Mouse (Mus musculus): ENCODE results near the gene Lpgat1. TPM values are rescaled to one million over a fixed set of nuclear protein-coding genes. Genes with fewer than 3 reads are reported as not detected.

Lpgat1 gene
- polyA plus RNA-seq, 1 experiment from 2014 or later: 43.2 TPM

- DNase-seq: no peak
- Histone ChIP-seq H3K4me2 (no peak overlapping the region), H3K4me1 (ENCODE audit: insufficient read depth) (no peaks in the 10 kb centered on the region), H3K36me3 (ENCODE audit: insufficient read depth) (no peaks in the 10 kb centered on the region), H3K9ac (no peak overlapping the region), H3K4me3 (ENCODE audit: low read depth, low read length) (no peak overlapping the region), H3K9me3 (ENCODE audit: low read depth, low read length) (no peaks in the 10 kb centered on the region; the same call in 1 of the 2 replicates), H3K27ac (ENCODE audit: low read depth) (no peak overlapping the region), H3K27me3 (ENCODE audit: insufficient read depth, low read length) (no peaks in the 10 kb centered on the region)
- WGBS: 50% methylated on average over 5 of the region's 5 CpGs
- no peak for TF ChIP-seq CTCF (IDR thresholded peaks at IDR 0.05; ENCODE audit: low read depth)
- no peak for ATAC-seq (ENCODE audit: insufficient read depth)
Observed at GRCm38 (mm10) chr1:191804747-191805146, 87.1 kb downstream of the Lpgat1 start.

- no peaks in the 10 kb centered on the region; the same call in 1 of the 2 replicates for H3K9me3 ChIP-seq (ENCODE audit: low read depth, low read length)
- ATAC-seq (ENCODE audit: insufficient read depth) (no peak), DNase-seq (no peak)
- WGBS: 55% methylated on average over 6 of the region's 6 CpGs
- H3K4me2 ChIP-seq: no peak overlapping the region
- H3K9ac ChIP-seq: no peak overlapping the region
- H3K4me1 ChIP-seq (ENCODE audit: insufficient read depth): no peaks in the 10 kb centered on the region
- H3K36me3 ChIP-seq (ENCODE audit: insufficient read depth): no peaks in the 10 kb centered on the region
- no peak overlapping the region for H3K4me3 ChIP-seq (ENCODE audit: low read depth, low read length)
- H3K27me3 ChIP-seq (ENCODE audit: insufficient read depth, low read length): no peaks in the 10 kb centered on the region
- no peak for TF ChIP-seq CTCF (IDR thresholded peaks at IDR 0.05; ENCODE audit: low read depth)
- H3K27ac ChIP-seq (ENCODE audit: low read depth): no peak overlapping the region
Observed at GRCm38 (mm10) chr1:191805788-191806187, 88.2 kb downstream of the Lpgat1 start.

- Histone ChIP-seq H3K4me2 (no peak overlapping the region), H3K4me1 (ENCODE audit: insufficient read depth) (no peaks in the 10 kb centered on the region), H3K27me3 (ENCODE audit: insufficient read depth, low read length) (no peaks in the 10 kb centered on the region), H3K36me3 (ENCODE audit: insufficient read depth) (no peaks in the 10 kb centered on the region), H3K27ac (ENCODE audit: low read depth) (no peak overlapping the region), H3K9me3 (ENCODE audit: low read depth, low read length) (no peaks in the 10 kb centered on the region; the same call in 1 of the 2 replicates), H3K9ac (no peak overlapping the region), H3K4me3 (ENCODE audit: low read depth, low read length) (no peak overlapping the region)
- TF ChIP-seq CTCF (IDR thresholded peaks at IDR 0.05; ENCODE audit: low read depth): peak; percentile 47; the same call in 1 of the 2 replicates
- 90% methylated on average over 4 of the region's 4 CpGs for WGBS
- DNase-seq (no peak), ATAC-seq (ENCODE audit: insufficient read depth) (no peak)
Observed at GRCm38 (mm10) chr1:191806740-191807139, 89.1 kb downstream of the Lpgat1 start.

- Histone ChIP-seq H3K4me2 (no peak overlapping the region), H3K27me3 (ENCODE audit: insufficient read depth, low read length) (no peaks in the 10 kb centered on the region), H3K27ac (ENCODE audit: low read depth) (no peak overlapping the region), H3K36me3 (ENCODE audit: insufficient read depth) (no peaks in the 10 kb centered on the region), H3K9me3 (ENCODE audit: low read depth, low read length) (no peaks in the 10 kb centered on the region; the same call in 1 of the 2 replicates), H3K4me3 (ENCODE audit: low read depth, low read length) (no peak overlapping the region), H3K9ac (no peak overlapping the region), H3K4me1 (ENCODE audit: insufficient read depth) (no peaks in the 10 kb centered on the region)
- 84% methylated on average over 7 of the region's 7 CpGs for WGBS
- DNase-seq (no peak), ATAC-seq (ENCODE audit: insufficient read depth) (no peak)
- no peak for TF ChIP-seq CTCF (IDR thresholded peaks at IDR 0.05; ENCODE audit: low read depth)
Observed at GRCm38 (mm10) chr1:191807979-191808378, 90.3 kb downstream of the Lpgat1 start.

GRCm38 (mm10) chr1:191808688-191809223, 91.1 kb downstream of the Lpgat1 start:
- DNase-seq: peak; percentile 60
- Histone ChIP-seq H3K4me3 (ENCODE audit: low read depth, low read length) (no peak overlapping the region), H3K9me3 (ENCODE audit: low read depth, low read length) (no peaks in the 10 kb centered on the region; the same call in 1 of the 2 replicates), H3K4me1 (ENCODE audit: insufficient read depth) (no peaks in the 10 kb centered on the region), H3K9ac (no peak overlapping the region), H3K36me3 (ENCODE audit: insufficient read depth) (no peaks in the 10 kb centered on the region), H3K4me2 (no peak overlapping the region), H3K27me3 (ENCODE audit: insufficient read depth, low read length) (no peaks in the 10 kb centered on the region), H3K27ac (ENCODE audit: low read depth) (no peak overlapping the region)
- 47% methylated on average over 12 of the region's 12 CpGs for WGBS
- TF ChIP-seq CTCF (IDR thresholded peaks at IDR 0.05; ENCODE audit: low read depth): no peak
- ATAC-seq (ENCODE audit: insufficient read depth): peak; percentile 68

GRCm38 (mm10) chr1:191811774-191812173, 94.1 kb downstream of the Lpgat1 start:
- Histone ChIP-seq H3K36me3 (ENCODE audit: insufficient read depth) (no peaks in the 10 kb centered on the region), H3K9me3 (ENCODE audit: low read depth, low read length) (no peaks in the 10 kb centered on the region; the same call in 1 of the 2 replicates), H3K27ac (ENCODE audit: low read depth) (no peak overlapping the region), H3K27me3 (ENCODE audit: insufficient read depth, low read length) (no peaks in the 10 kb centered on the region), H3K4me3 (ENCODE audit: low read depth, low read length) (no peak overlapping the region), H3K9ac (no peak overlapping the region), H3K4me2 (no peak overlapping the region), H3K4me1 (ENCODE audit: insufficient read depth) (no peaks in the 10 kb centered on the region)
- ATAC-seq (ENCODE audit: insufficient read depth) (no peak), DNase-seq (no peak)
- 78% methylated on average over 12 of the region's 12 CpGs for WGBS
- TF ChIP-seq CTCF (IDR thresholded peaks at IDR 0.05; ENCODE audit: low read depth): no peak

GRCm38 (mm10) chr1:191812949-191813691, 95.5 kb downstream of the Lpgat1 start:
- Histone ChIP-seq H3K4me1 (ENCODE audit: insufficient read depth) (peaks cover 5% of the 10 kb centered on the region; the same call in 1 of the 2 replicates), H3K9me3 (ENCODE audit: low read depth, low read length) (no peaks in the 10 kb centered on the region), H3K4me3 (ENCODE audit: low read depth, low read length) (no peak overlapping the region), H3K27me3 (ENCODE audit: insufficient read depth, low read length) (no peaks in the 10 kb centered on the region), H3K9ac (no peak overlapping the region), H3K27ac (ENCODE audit: low read depth) (no peak overlapping the region), H3K36me3 (ENCODE audit: insufficient read depth) (no peaks in the 10 kb centered on the region), H3K4me2 (no peak overlapping the region)
- TF ChIP-seq CTCF (IDR thresholded peaks at IDR 0.05; ENCODE audit: low read depth): no peak
- 75% methylated on average over 13 of the region's 13 CpGs for WGBS
- ATAC-seq (ENCODE audit: insufficient read depth): no peak
- no peak for DNase-seq
